Comparison of ENCODE assay signal across 11 mouse cellular contexts in the genomic region with DNA sequence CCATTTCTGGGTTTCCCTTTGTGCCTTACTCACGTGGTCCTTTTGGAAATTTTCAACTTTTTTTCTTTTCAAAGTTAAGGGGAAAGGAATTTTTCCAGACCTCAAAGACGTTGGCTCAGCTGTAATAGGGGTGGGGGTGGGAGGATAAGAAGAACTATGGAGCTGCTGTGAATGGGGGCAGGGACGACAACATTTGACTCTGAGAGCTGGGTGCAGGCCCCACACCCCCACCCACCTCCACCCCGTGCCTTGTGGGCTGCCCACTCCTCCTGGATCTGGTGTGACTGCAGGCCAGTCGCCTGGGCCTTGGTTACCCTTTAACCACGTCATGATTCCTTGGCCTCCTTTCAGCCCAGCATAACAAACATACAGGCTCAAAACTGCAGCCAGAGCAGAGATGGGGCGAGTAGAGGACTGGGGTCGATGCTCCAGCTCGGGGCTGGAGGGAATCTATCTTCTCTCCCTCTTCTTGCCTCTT.
DNase-seq lines count a peak whose midpoint lies in the region; ATAC-seq and TF ChIP-seq lines count a peak whose summit lies in the region.
"Had no signal": no experiment of that assay in that cellular context is flagged by ENCODE, and none has a peak within 500 bp of the region (broad histone marks: within the 10 kb centered on the region; RNA-seq: fewer than 3 reads in every experiment).

No protein-coding gene starts in this region.

- H3K36me3 ChIP-seq in heart, adult 2 months (ENCODE audit: control insufficient read depth, insufficient read depth, low read length) = no peaks in the 10 kb centered on the region
- H3K36me3 ChIP-seq in E14TG2a.4 (ENCODE audit: insufficient read depth, low read length) = no peaks in the 10 kb centered on the region
- H3K36me3 ChIP-seq in liver, adult 2 months (ENCODE audit: control insufficient read depth, insufficient read depth, low read length) = no peaks in the 10 kb centered on the region
- H3K36me3 ChIP-seq in forebrain, embryonic 14.5 days (ENCODE audit: control insufficient read depth, insufficient read depth, low read length) = no peaks in the 10 kb centered on the region
- H3K36me3 ChIP-seq: neural tube, embryonic 12.5 days had no signal

- ATAC-seq in forebrain, embryonic 14.5 days = no peak

- TF ChIP-seq POLR2A in heart, adult 2 months (IDR thresholded peaks at IDR 0.05; ENCODE audit: insufficient read depth, low read depth, low read length) = no peak
- TF ChIP-seq POLR2A in liver, adult 2 months (IDR thresholded peaks at IDR 0.05; ENCODE audit: extremely low read depth, insufficient read depth, low read length) = no peak

- H3K4me3 ChIP-seq in heart, adult 2 months = no peak overlapping the region
- 0 out of 2 replicates have a peak overlapping the region, but pooled peaks have one; percentile 17 for H3K4me3 ChIP-seq in E14TG2a.4 (replicated peaks; ENCODE audit: low read length)
- no peak overlapping the region for H3K4me3 ChIP-seq in liver, adult 2 months (ENCODE audit: insufficient read depth, low read depth, low read length)
- H3K4me3 ChIP-seq in forebrain, embryonic 14.5 days (ENCODE audit: low read depth, low read length) = no peak overlapping the region
- H3K4me3 ChIP-seq: neural tube, embryonic 12.5 days had no signal

- peaks cover 2% of the 10 kb centered on the region for H3K4me1 ChIP-seq in heart, adult 2 months (ENCODE audit: control insufficient read depth, insufficient read depth, low read length)
- H3K4me1 ChIP-seq in E14TG2a.4 (replicated peaks; ENCODE audit: low read depth, low read length) = peaks cover 40% of the 10 kb centered on the region
- H3K4me1 ChIP-seq in liver, adult 2 months (ENCODE audit: control insufficient read depth, insufficient read depth, low read length) = peaks cover 21% of the 10 kb centered on the region
- no peaks in the 10 kb centered on the region; the same call in 1 of the 2 replicates for H3K4me1 ChIP-seq in forebrain, embryonic 14.5 days (ENCODE audit: control insufficient read depth, insufficient read depth, low read length)

- no peak overlapping the region for H3K4me2 ChIP-seq in forebrain, embryonic 14.5 days (ENCODE audit: low read length)
- H3K4me2 ChIP-seq: neural tube, embryonic 12.5 days had no signal

- H3K27me3 ChIP-seq in heart, adult 2 months (ENCODE audit: control insufficient read depth, insufficient read depth, low read length) = no peaks in the 10 kb centered on the region
- peaks cover 36% of the 10 kb centered on the region for H3K27me3 ChIP-seq in E14TG2a.4 (ENCODE audit: insufficient read depth, low read length)
- no peaks in the 10 kb centered on the region for H3K27me3 ChIP-seq in liver, adult 2 months (ENCODE audit: control insufficient read depth, insufficient read depth, low read length)
- peaks cover 10% of the 10 kb centered on the region for H3K27me3 ChIP-seq in forebrain, embryonic 14.5 days (replicated peaks; ENCODE audit: control insufficient read depth, insufficient read depth, low read length)

- DNase-seq in heart, adult 2 months = no peak
- DNase-seq in heart, postnatal 10 days = no peak
- DNase-seq in kidney, adult 18-20 months = peak; percentile 75
- peak; percentile 71 for DNase-seq in liver, adult 2 months (ENCODE audit: extremely low read depth, low read depth, low spot score)
- no peak for DNase-seq in thymus, postnatal 25 days
- DNase-seq in forebrain, embryonic 14.5 days (ENCODE audit: low spot score) = no peak
- no peak for DNase-seq in right cerebral cortex, postnatal 25 days
- DNase-seq: B cell, adult 2 months; cerebellum, postnatal 10 days had no signal

- TF ChIP-seq EP300 in heart, adult 2 months (IDR thresholded peaks at IDR 0.05; ENCODE audit: insufficient read depth, low read depth, low read length) = no peak

- TF ChIP-seq CTCF in heart, adult 2 months (IDR thresholded peaks at IDR 0.05) = no peak
- TF ChIP-seq CTCF in E14TG2a.4 (conservative IDR thresholded peaks at IDR 0.05; ENCODE audit: low read length) = no peak
- no peak for TF ChIP-seq CTCF in liver, adult 2 months (IDR thresholded peaks at IDR 0.05; ENCODE audit: low read depth, low read length)

- no peaks in the 10 kb centered on the region for H3K9me3 ChIP-seq in E14TG2a.4 (ENCODE audit: low read length)
- H3K9me3 ChIP-seq in forebrain, embryonic 14.5 days (replicated peaks; ENCODE audit: control insufficient read depth, low read length) = no peaks in the 10 kb centered on the region
- H3K9me3 ChIP-seq: neural tube, embryonic 12.5 days had no signal

- 63% methylated on average over 9 of the region's 9 CpGs for WGBS in heart, adult 2 months
- 23% methylated on average over 9 of the region's 9 CpGs for WGBS in liver, adult 2 months
- WGBS in forebrain, embryonic 14.5 days = 57% methylated on average over 9 of the region's 9 CpGs

- no peak overlapping the region for H3K9ac ChIP-seq in heart, adult 2 months (ENCODE audit: low read depth, low read length)
- H3K9ac ChIP-seq in liver, adult 2 months (ENCODE audit: low read depth, low read length) = 0 out of 2 replicates have a peak overlapping the region, but pooled peaks have one; percentile 8
- H3K9ac ChIP-seq in forebrain, embryonic 14.5 days (ENCODE audit: low read length) = no peak overlapping the region
- H3K9ac ChIP-seq: neural tube, embryonic 12.5 days had no signal

- H3K79me2 ChIP-seq in heart, adult 2 months (replicated peaks; ENCODE audit: control insufficient read depth, insufficient read depth, low read length) = no peaks in the 10 kb centered on the region
- H3K79me2 ChIP-seq in liver, adult 2 months (ENCODE audit: control insufficient read depth, insufficient read depth, low read length) = no peaks in the 10 kb centered on the region

- intact Hi-C loops in heart, adult 2 months (cut with DNase I) = loop anchor here (10.0 kb wide), 2 partner anchors 75 to 145 kb away; a partner anchor contains a TSS
- intact Hi-C loops in heart, postnatal 10 days (cut with DNase I) = loop anchor here (10.0 kb wide), 1 partner anchor 145 kb away; a partner anchor contains a TSS

- H3K27ac ChIP-seq in heart, adult 2 months = peak overlapping the region; percentile 28; the same call in 1 of the 2 replicates
- H3K27ac ChIP-seq in liver, adult 2 months (replicated peaks; ENCODE audit: insufficient read depth, low read depth, low read length) = peak overlapping the region; percentile 52
- no peak overlapping the region for H3K27ac ChIP-seq in forebrain, embryonic 14.5 days (ENCODE audit: low read depth, low read length)
- H3K27ac ChIP-seq: neural tube, embryonic 12.5 days had no signal

Comparison
In these comparisons a context has a peak if more than half of its experiments do, and no peak if none do; other contexts are left out.
1. DNase-seq: peak in kidney, adult 18-20 months (single experiment) and liver, adult 2 months (single experiment); none in heart, adult 2 months (0 of 2), heart, postnatal 10 days (0 of 2), thymus, postnatal 25 days (single experiment), forebrain, embryonic 14.5 days (single experiment) and right cerebral cortex, postnatal 25 days (single experiment).